Mouse (Mus musculus) E14TG2a.4 (cell line): ENCODE results near the gene Daglb.

Experiments
- CTCF ChIP-seq: conservative IDR thresholded peaks from 2 replicates; pipeline ENCODE4 v1.5.1; 2014; ENCODE audit warnings: low read length
- NANOG ChIP-seq: IDR thresholded peaks from 2 replicates; pipeline ENCODE4 v1.6.1; 2014; ENCODE audit warnings: borderline replicate concordance, low read length, mixed read lengths
- POU5F1 ChIP-seq: IDR thresholded peaks from 2 replicates; pipeline ENCODE4 v1.6.1; 2014; ENCODE audit warnings: low read length, borderline replicate concordance

DNA sequence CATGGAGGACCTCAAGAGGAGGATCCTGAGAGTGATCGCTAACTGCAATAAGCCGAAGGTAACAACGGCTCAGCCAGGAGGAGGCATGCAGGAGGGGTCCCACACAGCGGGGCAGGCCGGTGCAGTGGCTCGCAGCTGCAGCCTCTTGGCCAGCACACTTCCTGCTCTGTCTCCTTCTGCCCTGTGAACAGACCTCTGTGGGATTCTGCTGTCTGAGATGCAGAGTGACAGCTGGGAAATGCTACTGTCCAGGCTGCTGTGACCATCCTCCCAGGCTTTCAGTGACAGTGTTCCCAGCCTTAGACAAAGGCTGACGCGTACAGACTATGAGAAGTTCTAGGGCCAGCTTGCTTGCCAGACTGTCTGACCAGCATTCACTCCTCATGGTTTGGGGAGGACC lies 36.8 kb downstream of the Daglb start:
- TF ChIP-seq CTCF: no peak
- no peak for TF ChIP-seq POU5F1
- no peak for TF ChIP-seq NANOG
